Mouse (Mus musculus): ENCODE measurements around the gene Bglap. TPM values are rescaled to one million over a fixed set of nuclear protein-coding genes. Genes with fewer than 3 reads are reported as not detected.

Bglap gene
- polyA plus RNA-seq, 1 experiment: not detected

DNA sequence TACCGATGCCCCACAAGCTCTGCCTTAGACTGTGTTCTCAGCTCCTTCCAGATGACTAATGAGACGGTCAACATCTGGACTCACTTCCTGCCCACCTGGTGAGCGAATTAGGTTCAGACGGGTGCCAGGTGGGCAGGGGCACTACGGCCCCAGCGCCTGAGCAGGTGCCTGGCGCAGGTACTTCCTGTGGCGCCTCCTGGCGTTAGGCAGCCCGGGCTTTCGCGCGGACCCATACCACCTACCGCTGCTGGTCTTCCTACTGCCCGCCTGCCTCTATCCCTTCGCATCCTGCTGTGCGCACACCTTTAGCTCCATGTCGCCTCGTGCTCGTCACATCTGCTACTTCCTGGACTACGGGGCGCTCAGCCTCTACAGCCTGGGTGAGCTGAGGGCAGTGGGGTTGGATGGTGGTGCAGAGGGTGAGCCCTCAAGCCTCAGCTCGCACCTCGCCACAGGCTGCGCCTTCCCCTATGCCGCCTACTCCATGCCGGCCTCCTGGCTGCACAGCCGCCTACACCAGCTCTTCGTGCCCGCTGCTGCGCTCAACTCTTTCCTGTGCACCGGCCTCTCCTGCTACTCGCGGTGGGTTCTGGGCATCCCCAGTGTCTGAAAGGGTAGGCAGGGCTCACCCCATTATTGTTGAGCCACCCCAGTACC, 18.4 kb downstream of the Bglap start:
- Histone ChIP-seq H3K36me3 (replicated peaks; ENCODE audit: low read length) (peaks cover 31% of the 10 kb centered on the region), H3K4me3 (replicated peaks) (peak overlapping the region; percentile 62), H3K4me1 (peaks cover 15% of the 10 kb centered on the region), H3K9me3 (peaks cover 31% of the 10 kb centered on the region), H3K27me3 (replicated peaks) (peaks cover 35% of the 10 kb centered on the region)
- no peak for TF ChIP-seq GATA1 (IDR thresholded peaks at IDR 0.05; ENCODE audit: borderline replicate concordance, low read length)
- no peak for TF ChIP-seq FLI1 (IDR thresholded peaks at IDR 0.05; ENCODE audit: low read length)

DNA sequence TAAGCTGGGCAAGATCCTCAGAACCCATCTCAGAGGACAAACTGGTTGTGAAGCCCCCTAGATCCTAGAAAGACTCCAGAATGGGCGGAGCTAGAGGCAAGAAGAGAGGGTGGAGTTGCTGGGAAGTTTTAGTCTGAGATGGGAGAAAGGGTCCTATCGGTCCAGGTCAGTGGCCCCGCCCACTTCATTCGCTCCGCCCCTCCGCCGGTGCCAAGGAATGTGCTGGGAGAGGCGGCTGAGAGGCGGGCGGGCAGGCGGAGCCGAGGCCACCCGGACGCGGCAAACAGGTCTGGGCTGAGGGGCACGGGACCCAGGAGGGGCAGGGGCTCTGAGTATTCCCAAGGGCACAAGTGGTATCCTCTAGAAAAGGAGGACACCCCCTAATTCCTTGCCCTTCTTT, 19.9 kb downstream of the Bglap start, which contains the start of gene Paqr6:
Paqr6 (plus strand) TSS at position 248 of the 400 bp plus-strand sequence.
- Histone ChIP-seq H3K36me3 (replicated peaks; ENCODE audit: low read length) (peaks cover 45% of the 10 kb centered on the region), H3K4me3 (replicated peaks) (no peak within 1 kb of the TSS), H3K27me3 (replicated peaks) (peaks cover 28% of the 10 kb centered on the region), H3K9me3 (peaks cover 16% of the 10 kb centered on the region), H3K4me1 (peaks cover 20% of the 10 kb centered on the region)
- TF ChIP-seq GATA1 (IDR thresholded peaks at IDR 0.05; ENCODE audit: borderline replicate concordance, low read length) (no peak), FLI1 (IDR thresholded peaks at IDR 0.05; ENCODE audit: low read length) (no peak)

DNA sequence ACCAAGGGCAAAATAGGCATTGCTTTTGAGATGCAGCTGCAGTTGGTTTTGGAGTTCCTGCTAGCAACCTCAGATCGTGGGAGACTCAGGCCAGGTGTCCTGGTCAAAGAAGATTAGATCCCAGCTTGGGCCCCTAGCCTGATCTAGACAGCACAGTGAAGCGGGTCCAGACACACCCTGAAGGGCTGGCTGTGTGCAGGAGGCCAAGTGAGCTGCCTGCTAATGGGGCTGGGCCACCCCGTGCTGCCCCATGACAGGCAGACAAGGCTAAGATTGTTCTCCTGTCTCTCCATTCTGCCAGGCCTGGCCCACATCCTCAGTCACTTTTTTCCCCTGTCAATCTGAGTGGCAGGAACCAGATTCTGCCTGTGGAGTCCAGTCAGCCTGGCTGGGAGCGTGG, 20.6 kb downstream of the Bglap start:
- peaks cover 9% of the 10 kb centered on the region for H3K9me3 ChIP-seq
- H3K27me3 ChIP-seq (replicated peaks): peaks cover 26% of the 10 kb centered on the region
- no peak overlapping the region for H3K4me3 ChIP-seq (replicated peaks)
- peaks cover 20% of the 10 kb centered on the region for H3K4me1 ChIP-seq
- peaks cover 52% of the 10 kb centered on the region for H3K36me3 ChIP-seq (replicated peaks; ENCODE audit: low read length)
- TF ChIP-seq FLI1 (IDR thresholded peaks at IDR 0.05; ENCODE audit: low read length) (no peak), GATA1 (IDR thresholded peaks at IDR 0.05; ENCODE audit: borderline replicate concordance, low read length) (no peak)

DNA sequence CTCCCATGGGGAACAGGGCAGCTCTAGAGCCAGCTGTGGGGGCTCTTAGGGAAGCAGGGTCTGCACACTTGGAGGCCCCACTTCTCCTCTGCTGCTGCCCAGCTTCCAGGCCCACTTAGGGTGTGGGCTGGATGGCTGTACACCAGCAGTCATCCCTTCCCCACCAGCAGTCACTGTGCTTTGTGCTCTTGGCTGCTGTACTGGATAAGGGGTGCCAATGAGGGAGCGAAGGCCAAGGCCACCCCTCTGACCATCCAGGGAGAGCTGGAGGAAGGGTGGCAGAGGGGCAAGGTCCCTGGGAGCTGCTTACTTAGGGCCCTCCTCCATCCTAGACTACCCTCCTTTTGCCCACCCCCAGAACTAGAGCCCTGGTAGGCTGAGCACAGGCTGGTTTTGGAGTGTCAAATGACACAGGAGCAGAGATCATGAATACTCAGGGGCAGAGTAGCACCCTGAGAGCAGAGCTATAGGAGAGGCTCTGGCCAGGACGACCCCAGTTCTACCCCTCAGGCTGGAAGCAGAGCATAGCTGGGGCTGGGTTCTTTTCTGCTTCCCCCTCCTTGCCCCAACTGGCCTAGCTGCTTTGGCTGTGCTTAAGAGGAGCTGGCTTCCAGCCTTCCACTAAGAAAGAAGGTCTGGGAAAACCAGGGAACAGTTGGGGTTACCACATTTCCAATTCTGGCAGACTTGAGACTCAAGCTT, 22.5 kb downstream of the Bglap start:
- Histone ChIP-seq H3K4me3 (replicated peaks) (no peak overlapping the region), H3K4me1 (peaks cover 25% of the 10 kb centered on the region), H3K36me3 (replicated peaks; ENCODE audit: low read length) (peaks cover 70% of the 10 kb centered on the region), H3K27me3 (replicated peaks) (peaks cover 21% of the 10 kb centered on the region), H3K9me3 (peaks cover 7% of the 10 kb centered on the region)
- no peak for TF ChIP-seq FLI1 (IDR thresholded peaks at IDR 0.05; ENCODE audit: low read length)
- TF ChIP-seq GATA1 (IDR thresholded peaks at IDR 0.05; ENCODE audit: borderline replicate concordance, low read length): no peak

DNA sequence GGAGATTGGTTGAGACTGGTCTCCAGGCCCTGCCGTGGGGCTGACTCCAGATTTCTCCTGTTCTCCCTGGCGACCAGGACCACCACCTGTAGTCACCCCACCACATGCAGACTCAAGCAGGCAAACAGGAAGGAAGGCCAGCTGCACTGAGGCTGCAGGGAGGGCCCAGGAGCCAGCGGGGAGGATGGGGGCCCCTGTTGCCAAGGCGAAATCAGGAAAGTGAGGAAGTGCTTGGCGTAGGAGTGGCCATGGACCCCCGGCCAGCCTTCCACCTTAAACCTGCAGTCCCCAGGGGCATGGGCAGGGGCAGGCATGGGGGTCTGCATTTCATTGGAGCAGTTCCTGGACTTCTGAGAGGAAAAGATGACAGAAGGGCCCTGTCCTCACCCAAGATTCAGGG, 23.2 kb downstream of the Bglap start:
- Histone ChIP-seq H3K4me3 (replicated peaks) (no peak overlapping the region), H3K36me3 (replicated peaks; ENCODE audit: low read length) (peaks cover 77% of the 10 kb centered on the region), H3K9me3 (peaks cover 7% of the 10 kb centered on the region), H3K4me1 (peaks cover 30% of the 10 kb centered on the region), H3K27me3 (replicated peaks) (peaks cover 19% of the 10 kb centered on the region)
- no peak for TF ChIP-seq FLI1 (IDR thresholded peaks at IDR 0.05; ENCODE audit: low read length)
- no peak for TF ChIP-seq GATA1 (IDR thresholded peaks at IDR 0.05; ENCODE audit: borderline replicate concordance, low read length)

DNA sequence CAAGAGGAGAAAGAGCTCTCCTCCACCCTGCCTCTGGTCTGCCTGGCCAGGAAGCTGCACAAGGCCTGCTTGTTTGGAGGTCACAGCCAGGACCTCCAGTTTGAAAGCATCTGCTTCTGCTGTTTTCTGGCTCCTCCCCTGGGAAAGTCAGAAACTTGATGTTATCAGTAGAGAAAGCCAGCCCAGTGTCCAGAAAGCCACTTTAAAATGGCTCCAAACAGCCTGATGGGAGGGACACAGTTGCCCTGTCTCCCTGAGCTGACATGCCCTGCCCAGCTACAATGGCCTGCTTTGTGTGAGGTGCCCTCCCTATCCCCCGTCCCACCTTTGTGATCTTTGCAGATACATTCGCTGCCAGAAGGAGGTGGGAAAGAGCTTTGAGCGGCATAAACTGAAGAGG, 24.3 kb downstream of the Bglap start:
- Histone ChIP-seq H3K36me3 (replicated peaks; ENCODE audit: low read length) (peaks cover 88% of the 10 kb centered on the region), H3K9me3 (no peaks in the 10 kb centered on the region), H3K27me3 (replicated peaks) (peaks cover 9% of the 10 kb centered on the region), H3K4me3 (replicated peaks) (no peak overlapping the region), H3K4me1 (peaks cover 35% of the 10 kb centered on the region)
- TF ChIP-seq FLI1 (IDR thresholded peaks at IDR 0.05; ENCODE audit: low read length) (no peak), GATA1 (IDR thresholded peaks at IDR 0.05; ENCODE audit: borderline replicate concordance, low read length) (no peak)

DNA sequence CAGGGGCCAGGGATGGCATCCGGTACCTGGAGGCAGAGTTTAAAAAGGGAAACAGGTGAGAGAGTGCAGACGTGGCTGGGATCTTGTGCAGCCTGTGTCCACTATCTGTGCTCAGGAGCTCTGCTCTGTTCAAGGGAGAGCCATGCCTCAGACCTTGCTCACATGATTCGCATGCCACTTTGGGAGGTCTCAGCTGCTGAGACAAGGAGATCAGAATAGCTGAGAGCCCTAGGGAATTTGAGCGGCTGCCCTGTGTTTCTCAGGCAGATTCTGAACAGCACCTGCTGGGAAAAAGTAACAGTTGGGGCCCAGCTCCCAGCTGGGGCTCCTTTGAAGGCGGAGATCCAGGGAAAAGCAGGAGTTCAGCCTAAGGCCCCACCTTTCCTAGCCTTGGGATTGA, 24.7 kb downstream of the Bglap start:
- Histone ChIP-seq H3K4me1 (peaks cover 35% of the 10 kb centered on the region), H3K36me3 (replicated peaks; ENCODE audit: low read length) (peaks cover 92% of the 10 kb centered on the region), H3K9me3 (no peaks in the 10 kb centered on the region), H3K4me3 (replicated peaks) (no peak overlapping the region), H3K27me3 (replicated peaks) (peaks cover 5% of the 10 kb centered on the region)
- TF ChIP-seq GATA1 (IDR thresholded peaks at IDR 0.05; ENCODE audit: borderline replicate concordance, low read length): no peak
- no peak for TF ChIP-seq FLI1 (IDR thresholded peaks at IDR 0.05; ENCODE audit: low read length)

DNA sequence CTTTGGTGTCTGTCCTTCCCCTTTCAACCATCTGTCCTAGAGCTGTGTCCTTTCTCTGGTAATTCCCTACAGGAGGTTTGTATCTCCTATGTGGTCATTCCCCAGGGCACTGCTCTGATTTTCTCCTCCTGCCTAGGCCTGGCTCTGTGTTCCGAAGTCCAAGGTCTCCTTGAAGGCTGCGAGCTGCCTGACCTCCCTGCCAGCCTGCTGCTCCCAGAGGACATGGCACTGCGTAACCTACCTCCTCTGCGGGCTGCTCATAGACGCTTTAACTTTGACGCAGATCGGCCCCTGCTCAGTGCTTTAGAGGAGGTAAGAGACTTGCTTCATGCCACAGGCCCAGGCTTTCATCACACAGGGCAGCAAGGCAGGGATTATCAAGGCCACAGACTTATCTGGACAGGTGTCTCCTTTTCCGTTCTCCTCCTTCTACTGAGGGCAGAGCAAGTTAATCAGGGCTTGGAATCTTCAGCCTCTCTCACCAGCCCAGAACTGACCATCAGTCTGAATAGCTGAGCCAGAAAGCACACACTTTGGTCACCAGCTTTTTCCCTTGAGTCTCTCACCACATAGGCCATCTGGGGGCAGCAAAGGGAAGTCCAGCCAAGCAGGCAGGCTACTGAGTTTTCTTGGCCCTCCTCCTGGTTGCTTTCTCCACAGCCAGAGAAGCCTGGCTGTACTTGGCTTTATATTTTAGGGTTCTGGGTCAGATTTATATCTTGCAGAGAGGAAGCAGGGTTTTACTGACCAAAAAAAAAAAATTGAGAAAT, 29.7 kb downstream of the Bglap start:
- Histone ChIP-seq H3K9me3 (no peaks in the 10 kb centered on the region), H3K4me1 (peaks cover 40% of the 10 kb centered on the region), H3K27me3 (replicated peaks) (no peaks in the 10 kb centered on the region), H3K4me3 (replicated peaks) (no peak overlapping the region), H3K36me3 (replicated peaks; ENCODE audit: low read length) (peaks cover 99% of the 10 kb centered on the region)
- TF ChIP-seq FLI1 (IDR thresholded peaks at IDR 0.05; ENCODE audit: low read length): no peak
- TF ChIP-seq GATA1 (IDR thresholded peaks at IDR 0.05; ENCODE audit: borderline replicate concordance, low read length): no peak

DNA sequence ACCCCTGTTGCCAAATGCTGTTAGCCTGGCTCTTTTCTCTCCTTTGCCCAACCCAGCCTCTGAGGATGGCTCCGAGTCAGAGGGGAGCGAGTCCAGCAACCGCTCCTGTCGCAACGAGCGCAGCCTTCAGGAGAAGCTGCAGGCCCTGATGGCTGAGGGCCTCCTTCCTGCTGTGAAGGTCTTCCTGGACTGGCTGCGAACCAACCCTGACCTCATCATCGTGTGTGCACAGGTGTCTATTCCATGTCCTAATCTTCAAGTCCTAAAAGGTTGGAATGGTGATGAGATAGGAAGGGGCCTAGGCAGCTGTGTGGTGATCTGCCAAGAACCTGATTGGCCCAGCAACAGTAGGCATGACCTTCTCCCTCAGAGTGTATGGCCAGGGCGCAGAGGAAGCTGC, 31.4 kb downstream of the Bglap start:
- Histone ChIP-seq H3K9me3 (no peaks in the 10 kb centered on the region), H3K4me3 (replicated peaks) (no peak overlapping the region), H3K4me1 (peaks cover 40% of the 10 kb centered on the region), H3K27me3 (replicated peaks) (no peaks in the 10 kb centered on the region), H3K36me3 (replicated peaks; ENCODE audit: low read length) (peaks cover 99% of the 10 kb centered on the region)
- no peak for TF ChIP-seq FLI1 (IDR thresholded peaks at IDR 0.05; ENCODE audit: low read length)

DNA sequence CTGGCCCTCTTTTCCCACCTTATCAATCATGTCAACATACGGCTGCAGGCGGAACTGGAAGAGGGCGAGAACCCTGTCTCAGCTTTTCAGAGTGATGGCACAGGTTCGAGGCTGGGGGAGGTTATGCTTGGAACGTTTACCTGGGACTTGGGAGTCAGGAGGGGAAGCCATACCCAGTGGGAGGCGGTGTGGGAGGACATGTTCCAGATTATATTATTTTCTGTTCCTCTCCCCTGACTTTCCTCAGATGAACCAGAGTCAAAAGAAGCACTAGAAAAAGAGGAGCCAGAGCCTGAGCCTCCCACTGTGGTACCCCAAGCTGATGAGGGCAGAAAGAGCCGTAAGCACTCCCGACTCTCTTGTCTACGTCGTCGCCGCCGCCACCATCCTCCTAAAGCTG, 33.5 kb downstream of the Bglap start:
- Histone ChIP-seq H3K36me3 (replicated peaks; ENCODE audit: low read length) (peaks cover 100% of the 10 kb centered on the region), H3K9me3 (no peaks in the 10 kb centered on the region), H3K4me1 (peaks cover 20% of the 10 kb centered on the region), H3K4me3 (replicated peaks) (no peak overlapping the region), H3K27me3 (replicated peaks) (no peaks in the 10 kb centered on the region)
- TF ChIP-seq GATA1 (IDR thresholded peaks at IDR 0.05; ENCODE audit: borderline replicate concordance, low read length): no peak
